Mouse (Mus musculus) embryonic facial prominence, embryonic 13.5 days (tissue): ENCODE data around the gene Tmem39b. TPM values are rescaled to one million over a fixed set of nuclear protein-coding genes. Genes with fewer than 3 reads are reported as not detected.
A peak's percentile ranks its signal among the peaks of the same experiment; 100 is the strongest.

Experiments used
- ATAC-seq: fragments of 200-750 bp; cut with Nextera tagmentation; 2 replicates; pipeline ENCODE4 v1.8.0; 2017; ENCODE audit warnings: low read depth; ENCODE audit not compliant: insufficient number of reproducible peaks, insufficient read depth, low FRiP score, low TSS enrichment
- H3K27ac ChIP-seq: fragments of 300-500 bp; sonication (generic); 2 replicates; pipeline ENCODE4 v1.5.1; 2015; ENCODE audit warnings: moderate library complexity, mild to moderate bottlenecking, inconsistent platforms
- H3K27me3 ChIP-seq: fragments of 300-500 bp; sonication (generic); 2 replicates; pipeline ENCODE4 v1.6.1; 2015; ENCODE audit warnings: mild to moderate bottlenecking, inconsistent platforms
- H3K36me3 ChIP-seq: fragments of 300-500 bp; sonication (generic); 2 replicates; pipeline ENCODE4 v1.6.1; 2015; ENCODE audit warnings: mild to moderate bottlenecking, inconsistent platforms
- H3K4me1 ChIP-seq: fragments of 300-500 bp; sonication (generic); 2 replicates; pipeline ENCODE4 v1.6.1; 2015; ENCODE audit warnings: inconsistent platforms
- H3K4me2 ChIP-seq: fragments of 300-500 bp; sonication (generic); 2 replicates; pipeline ENCODE4 v1.6.1; 2015; ENCODE audit warnings: moderate library complexity, mild to moderate bottlenecking, inconsistent platforms
- H3K4me3 ChIP-seq: fragments of 300-500 bp; sonication (generic); 2 replicates; pipeline ENCODE4 v1.5.1; 2015; ENCODE audit warnings: mild to moderate bottlenecking, inconsistent platforms
- H3K9ac ChIP-seq: fragments of 300-500 bp; sonication (generic); 2 replicates; pipeline ENCODE4 v1.6.1; 2015; ENCODE audit warnings: mild to moderate bottlenecking, inconsistent platforms
- H3K9me3 ChIP-seq: fragments of 300-500 bp; sonication (generic); 2 replicates; pipeline ENCODE4 v1.6.1; 2016; ENCODE audit warnings: inconsistent platforms
- WGBS: fragments of 180-500 bp; shearing (Covaris S2); methylation state at CpG from one replicate; pipeline ENCODE4 v1.1.7; 2015; ENCODE audit warnings: mixed read lengths; 5-methylcytosine and 5-hydroxymethylcytosine counted together
- microRNA-seq: library from miRNA; unstranded; fragments of <30 nt; microRNA quantifications from one replicate; pipeline ENCODE4, GENCODE M21; 2016
- polyA plus RNA-seq: library from polyadenylated mRNA; unstranded; fragments of >200 nt; fragmentation: Nextera tagmentation; extraction: Ambion mirVana; gene quantifications from 2 replicates; pipeline ENCODE4 v1.2.1, GENCODE M21; 2015

Tmem39b gene
- polyA plus RNA-seq, 1 experiment from 2014 or later, result 18.5 TPM

DNA sequence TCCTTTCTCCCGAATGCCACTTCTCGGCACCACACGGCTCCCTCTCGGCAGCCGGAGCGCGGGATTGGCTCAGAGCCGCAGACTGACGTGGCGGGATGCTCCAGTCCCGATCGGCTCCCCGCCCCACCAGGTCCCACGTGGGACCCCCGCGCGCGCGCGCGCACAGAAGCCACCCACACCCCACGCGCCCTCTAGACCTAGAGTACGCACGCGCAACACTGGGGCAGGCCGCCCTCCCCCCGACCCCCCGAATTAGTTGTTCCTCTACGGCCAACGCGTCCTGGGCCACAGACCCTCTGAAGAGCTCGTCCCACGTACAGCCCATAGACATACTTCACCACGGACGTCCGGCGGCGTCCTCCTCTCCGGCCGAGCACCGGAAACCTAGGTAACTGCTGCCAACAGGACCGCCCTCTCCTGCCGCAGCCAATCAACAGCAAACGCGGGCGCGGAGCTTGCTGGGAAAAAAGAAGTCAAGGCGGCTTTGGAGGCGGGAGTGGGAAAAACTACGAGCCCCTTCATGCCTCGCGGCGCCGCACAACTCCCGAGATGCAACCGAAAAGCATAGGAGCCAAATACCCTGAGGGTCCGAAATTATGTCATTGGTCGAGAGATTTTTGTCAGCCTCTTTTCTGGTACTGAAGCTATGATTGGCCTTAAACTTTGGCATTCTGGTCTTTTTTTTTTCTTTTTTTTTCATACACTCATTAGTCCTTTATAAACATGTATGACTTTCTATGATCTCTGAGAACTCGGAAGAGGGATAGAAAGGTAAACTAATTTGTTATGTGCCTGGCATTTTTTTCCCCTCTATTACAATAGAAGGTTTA is 55.8 kb downstream of the Tmem39b start, which contains the start of gene Txlna:
Txlna (minus strand) TSS at position 428 of the 830 bp plus-strand sequence.
- peak; percentile 93 for ATAC-seq
- peak within 1 kb of the TSS; percentile 81 for H3K9ac ChIP-seq
- WGBS, result under 1% methylated on average over 60 of the region's 60 CpGs
- no peaks in the 10 kb centered on the region for H3K27me3 ChIP-seq
- H3K4me1 ChIP-seq, result peaks cover 35% of the 10 kb centered on the region
- no peaks in the 10 kb centered on the region for H3K9me3 ChIP-seq
- peak within 1 kb of the TSS; percentile 80 for H3K4me2 ChIP-seq
- H3K27ac ChIP-seq, result peak within 1 kb of the TSS; percentile 95
- H3K36me3 ChIP-seq, result peaks cover 57% of the 10 kb centered on the region
- peak within 1 kb of the TSS; percentile 55 for H3K4me3 ChIP-seq

DNA sequence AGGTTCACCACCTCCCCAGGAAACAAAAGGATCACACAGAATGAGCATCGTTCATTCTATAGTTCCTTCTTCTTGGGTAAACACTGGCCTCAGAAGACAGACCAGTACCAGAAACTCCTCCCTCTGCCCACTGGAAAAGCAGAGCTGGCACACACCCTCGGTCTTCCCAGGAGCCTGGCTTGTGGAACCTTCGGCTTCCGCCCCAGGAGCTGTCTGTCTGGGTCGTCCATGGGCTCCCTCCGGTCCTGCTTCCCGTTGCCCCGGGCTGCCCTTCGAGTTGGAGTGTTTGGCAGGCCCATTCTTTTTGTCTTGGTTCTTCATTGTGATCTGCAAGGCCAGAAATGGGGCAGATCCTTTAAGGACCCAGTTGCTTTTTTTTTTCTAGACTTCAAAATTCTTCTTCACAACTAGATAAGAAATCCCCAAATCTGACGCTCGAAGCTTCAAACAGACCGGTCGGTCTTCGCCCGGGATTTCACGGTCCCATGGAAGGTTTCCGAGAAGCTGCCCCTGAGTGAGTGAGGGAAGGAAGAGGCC is 56.5 kb downstream of the Tmem39b start:
- Histone ChIP-seq H3K9me3 (no peaks in the 10 kb centered on the region), H3K27ac (peak overlapping the region; percentile 95), H3K4me3 (peak overlapping the region; percentile 55), H3K4me2 (peak overlapping the region; percentile 80), H3K36me3 (peaks cover 57% of the 10 kb centered on the region), H3K4me1 (peaks cover 35% of the 10 kb centered on the region), H3K9ac (peak overlapping the region; percentile 81), H3K27me3 (no peaks in the 10 kb centered on the region)
- 3% methylated on average over 17 of the region's 17 CpGs for WGBS
- ATAC-seq, result no peak

DNA sequence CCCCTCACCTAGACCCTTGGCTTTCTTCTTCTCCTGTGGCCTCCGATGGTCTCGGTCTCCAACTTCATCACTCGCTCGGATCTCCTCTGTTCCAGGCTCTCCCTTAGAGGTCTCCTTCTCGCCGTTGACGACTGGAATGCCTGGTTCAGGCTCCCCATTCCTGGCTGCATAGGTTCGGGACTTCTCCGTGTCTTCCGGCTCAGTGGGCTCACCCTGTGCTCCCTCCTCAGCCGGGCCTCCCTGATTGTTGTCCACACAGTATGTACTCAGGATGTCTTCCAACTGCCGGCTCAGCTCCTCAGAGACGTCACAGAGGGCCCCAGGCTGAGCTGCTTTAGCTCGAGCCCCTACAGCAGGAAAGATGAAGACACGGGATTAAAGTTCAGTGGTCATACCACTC is 57.4 kb downstream of the Tmem39b start:
- Histone ChIP-seq H3K4me2 (peak overlapping the region; percentile 80), H3K4me3 (peak overlapping the region; percentile 55), H3K36me3 (peaks cover 57% of the 10 kb centered on the region), H3K9ac (peak overlapping the region; percentile 81), H3K9me3 (no peaks in the 10 kb centered on the region), H3K27ac (no peak overlapping the region), H3K4me1 (peaks cover 35% of the 10 kb centered on the region), H3K27me3 (no peaks in the 10 kb centered on the region)
- WGBS, result 90% methylated on average over 15 of the region's 15 CpGs
- no peak for ATAC-seq

DNA sequence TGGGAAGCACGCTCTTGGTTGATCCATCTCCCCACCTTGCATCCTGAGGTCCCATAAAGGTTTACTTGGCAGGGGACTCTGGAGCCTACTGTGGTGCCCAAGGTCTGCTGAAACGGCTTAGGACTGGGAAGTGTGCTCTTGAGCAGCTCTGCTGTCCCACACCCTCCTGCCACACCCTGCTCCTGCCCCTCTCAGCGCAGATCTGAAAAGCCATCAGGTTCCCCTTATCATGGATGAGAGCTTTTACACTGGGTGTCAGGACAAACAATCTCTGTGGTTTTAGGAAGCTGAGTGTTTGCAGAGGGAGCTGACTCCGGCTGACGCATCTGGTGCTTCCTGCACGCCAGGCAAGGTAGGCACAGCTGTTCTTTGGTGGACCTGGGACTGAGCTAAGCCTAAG is 62.8 kb downstream of the Tmem39b start:
- Histone ChIP-seq H3K9ac (no peak overlapping the region), H3K27ac (no peak overlapping the region), H3K27me3 (no peaks in the 10 kb centered on the region), H3K36me3 (peaks cover 96% of the 10 kb centered on the region), H3K9me3 (no peaks in the 10 kb centered on the region), H3K4me1 (peaks cover 14% of the 10 kb centered on the region), H3K4me3 (no peak overlapping the region), H3K4me2 (no peak overlapping the region)
- 94% methylated on average over 6 of the region's 6 CpGs for WGBS
- ATAC-seq, result no peak

DNA sequence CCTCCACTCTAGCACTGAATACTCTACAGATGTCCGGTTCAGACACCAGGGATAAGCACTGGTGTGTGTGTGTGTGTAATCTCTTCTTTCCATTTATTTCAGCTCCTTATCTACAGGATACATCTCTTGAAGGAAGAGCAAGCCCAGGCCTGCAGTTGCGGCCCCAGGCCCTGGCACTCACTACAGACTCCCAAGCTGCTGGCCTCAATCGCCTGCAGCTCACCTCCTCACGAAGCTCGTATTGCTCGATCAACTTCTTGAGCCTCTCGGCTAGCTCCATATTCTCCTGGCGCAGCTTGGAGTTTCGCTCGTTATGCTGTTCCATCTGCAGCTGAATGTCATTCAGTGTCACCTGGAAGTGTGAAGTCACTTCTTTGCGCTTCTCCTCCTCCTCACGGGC is 64.8 kb downstream of the Tmem39b start:
- Histone ChIP-seq H3K4me2 (no peak overlapping the region), H3K4me1 (peaks cover under 1% of the 10 kb centered on the region; the same call in 1 of the 2 replicates), H3K27me3 (no peaks in the 10 kb centered on the region), H3K4me3 (no peak overlapping the region), H3K9ac (no peak overlapping the region), H3K27ac (no peak overlapping the region), H3K36me3 (peaks cover 98% of the 10 kb centered on the region), H3K9me3 (no peaks in the 10 kb centered on the region)
- no peak for ATAC-seq
- 88% methylated on average over 12 of the region's 12 CpGs for WGBS

DNA sequence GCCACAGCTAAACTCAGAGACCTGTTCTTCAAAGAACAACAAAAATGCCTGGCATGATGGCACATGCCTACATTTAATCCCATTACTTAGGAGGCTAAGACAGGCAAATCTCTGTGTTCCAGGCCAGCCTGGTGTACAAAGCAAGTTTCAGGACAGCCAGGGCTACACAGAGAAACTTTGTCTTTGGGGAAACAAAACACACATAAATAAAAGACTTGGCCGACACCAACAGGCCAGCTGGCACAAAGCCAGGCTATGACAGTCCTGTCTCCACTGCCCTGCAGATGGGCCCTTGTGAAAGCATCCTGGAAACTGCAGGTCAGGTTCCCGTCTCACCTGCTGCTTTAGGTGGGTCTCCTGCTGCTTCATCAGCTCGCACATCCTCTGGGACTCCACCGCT is 65.7 kb downstream of the Tmem39b start:
- WGBS, result 87% methylated on average over 4 of the region's 4 CpGs
- Histone ChIP-seq H3K36me3 (peaks cover 98% of the 10 kb centered on the region), H3K9ac (no peak overlapping the region), H3K27me3 (no peaks in the 10 kb centered on the region), H3K4me2 (no peak overlapping the region), H3K9me3 (no peaks in the 10 kb centered on the region), H3K4me1 (peaks cover 2% of the 10 kb centered on the region), H3K27ac (no peak overlapping the region), H3K4me3 (no peak overlapping the region)
- ATAC-seq, result no peak

Small RNA genes lying within 50 kb of the gene (microRNA-seq; reads per million reads assigned to microRNA genes)
- not detected for gene Mir7016

Other genes starting within 250 kb of the Tmem39b start
- 27.6 and 29.9 TPM in 2 replicates for gene Bsdc1, start 235.3 kb downstream of the Tmem39b start, polyA plus RNA-seq
- gene Tssk3, start 205.8 kb downstream of the Tmem39b start, polyA plus RNA-seq, result not detected in 2 replicates
- not detected in 2 replicates for gene Fam229a, start 205.6 kb downstream of the Tmem39b start, polyA plus RNA-seq
- gene Marcksl1, start 183.3 kb downstream of the Tmem39b start, polyA plus RNA-seq, result 839 and 1,023 TPM in 2 replicates
- 237 and 240 TPM in 2 replicates for gene Hdac1, start 154.1 kb downstream of the Tmem39b start, polyA plus RNA-seq
- gene Lck, start 123.2 kb downstream of the Tmem39b start, polyA plus RNA-seq, result 7.4 and 9.5 TPM in 2 replicates
- gene Fam167b, start 118.3 kb downstream of the Tmem39b start, polyA plus RNA-seq, result 3.4 and 5.8 TPM in 2 replicates
- 274 and 289 TPM in 2 replicates for gene Eif3i, start 96.2 kb downstream of the Tmem39b start, polyA plus RNA-seq
- gene Tmem234, start 96.2 kb downstream of the Tmem39b start, polyA plus RNA-seq, result 195 and 215 TPM in 2 replicates
- gene Dcdc2b, start 82.6 kb downstream of the Tmem39b start, polyA plus RNA-seq, result 2.2 and 3.1 TPM in 2 replicates
- 33.7 and 36.5 TPM in 2 replicates for gene Iqcc, start 77.7 kb downstream of the Tmem39b start, polyA plus RNA-seq
- 69.7 and 73.3 TPM in 2 replicates for gene Ccdc28b, start 72.9 kb downstream of the Tmem39b start, polyA plus RNA-seq
- 90.7 and 92.9 TPM in 2 replicates for gene Txlna, start 55.8 kb downstream of the Tmem39b start, polyA plus RNA-seq
- gene Kpna6, start 24.1 kb downstream of the Tmem39b start, polyA plus RNA-seq, result 16.1 and 19.1 TPM in 2 replicates
- 143 and 152 TPM in 2 replicates for gene Khdrbs1, start 45.5 kb upstream of the Tmem39b start, polyA plus RNA-seq
- gene Ptp4a2, start 114.4 kb upstream of the Tmem39b start, polyA plus RNA-seq, result 318 and 325 TPM in 2 replicates
- gene Spocd1, start 232.4 kb upstream of the Tmem39b start, polyA plus RNA-seq, result 0.06 and 0.08 TPM in 2 replicates